Mouse (Mus musculus): ENCODE measurements around the gene 1110017D15Rik.

The 1110017D15Rik gene

DNA sequence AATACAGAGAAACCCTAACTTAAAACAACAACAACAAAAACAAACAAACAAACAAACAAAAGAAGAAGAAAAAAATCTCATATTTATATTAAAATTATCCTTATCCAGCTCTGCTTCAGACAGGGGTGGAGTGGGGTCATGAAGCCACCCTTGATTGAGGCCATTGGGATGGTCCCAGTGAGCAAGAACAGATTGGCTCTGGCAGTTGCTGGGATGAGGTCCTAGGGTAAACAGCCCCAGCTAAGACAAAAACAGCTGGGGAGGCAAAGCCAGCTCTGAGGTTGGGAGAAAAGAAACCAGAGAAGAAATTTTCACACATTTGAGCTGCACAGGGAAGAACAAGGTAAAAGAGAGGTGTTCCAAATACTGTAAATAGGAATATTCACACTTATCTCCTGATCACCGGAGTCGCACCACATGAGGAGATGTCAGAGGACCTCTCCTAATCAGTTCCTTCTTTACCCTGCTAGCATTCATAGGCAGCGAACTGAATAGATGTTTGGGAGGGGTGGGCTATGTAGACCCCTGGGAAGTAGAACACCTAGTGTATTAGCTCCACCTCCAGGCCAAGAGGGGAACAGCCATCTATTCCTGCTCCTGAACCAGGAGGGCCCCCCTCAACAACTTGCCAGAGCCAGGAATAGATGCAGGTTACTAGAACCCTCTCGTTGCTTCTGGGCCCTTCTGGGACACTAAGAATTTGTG is 38.2 kb downstream of the 1110017D15Rik start:
- DNase-seq, result no peak

DNA sequence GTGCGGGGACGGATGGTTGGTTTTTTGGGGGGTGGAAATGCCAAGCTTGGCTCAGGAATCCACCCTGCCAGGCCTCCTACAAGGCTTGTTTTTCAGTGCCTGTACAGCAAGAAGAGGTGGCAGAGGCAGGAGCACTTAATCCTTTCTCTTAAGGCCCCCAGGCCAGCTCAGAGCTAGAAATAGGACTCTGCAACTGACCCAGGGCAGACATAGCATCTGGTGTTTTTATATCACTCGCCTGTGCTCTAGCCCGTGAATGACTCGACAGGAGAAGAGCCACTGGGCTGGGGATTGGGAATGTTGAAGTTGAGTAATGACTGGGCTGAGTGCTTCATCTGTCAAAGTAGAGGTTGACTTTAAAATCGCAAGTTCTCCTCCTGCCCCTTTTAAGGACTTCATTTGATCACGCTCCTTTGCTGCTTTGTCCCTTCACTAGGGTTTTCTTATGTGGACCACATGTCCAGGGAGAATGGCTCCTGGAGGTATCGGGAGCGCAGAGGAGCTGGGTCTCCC is 39.4 kb downstream of the 1110017D15Rik start:
- no peak for DNase-seq

DNA sequence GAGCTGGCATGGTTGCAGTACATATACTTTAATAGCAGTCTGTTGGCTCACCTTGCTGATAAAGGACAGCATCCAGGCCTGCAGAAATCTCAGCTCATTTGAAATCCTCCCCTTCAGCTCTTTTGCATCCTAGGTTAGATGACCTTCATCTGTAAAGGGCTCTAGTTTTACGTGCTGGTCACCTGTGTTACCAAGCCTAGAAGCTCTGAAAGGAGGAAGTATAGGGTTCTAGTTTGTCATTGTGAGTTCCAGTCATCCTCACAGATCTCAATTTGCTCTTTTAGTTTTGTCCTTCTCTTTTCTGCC is 45.8 kb downstream of the 1110017D15Rik start:
- DNase-seq, result no peak

DNA sequence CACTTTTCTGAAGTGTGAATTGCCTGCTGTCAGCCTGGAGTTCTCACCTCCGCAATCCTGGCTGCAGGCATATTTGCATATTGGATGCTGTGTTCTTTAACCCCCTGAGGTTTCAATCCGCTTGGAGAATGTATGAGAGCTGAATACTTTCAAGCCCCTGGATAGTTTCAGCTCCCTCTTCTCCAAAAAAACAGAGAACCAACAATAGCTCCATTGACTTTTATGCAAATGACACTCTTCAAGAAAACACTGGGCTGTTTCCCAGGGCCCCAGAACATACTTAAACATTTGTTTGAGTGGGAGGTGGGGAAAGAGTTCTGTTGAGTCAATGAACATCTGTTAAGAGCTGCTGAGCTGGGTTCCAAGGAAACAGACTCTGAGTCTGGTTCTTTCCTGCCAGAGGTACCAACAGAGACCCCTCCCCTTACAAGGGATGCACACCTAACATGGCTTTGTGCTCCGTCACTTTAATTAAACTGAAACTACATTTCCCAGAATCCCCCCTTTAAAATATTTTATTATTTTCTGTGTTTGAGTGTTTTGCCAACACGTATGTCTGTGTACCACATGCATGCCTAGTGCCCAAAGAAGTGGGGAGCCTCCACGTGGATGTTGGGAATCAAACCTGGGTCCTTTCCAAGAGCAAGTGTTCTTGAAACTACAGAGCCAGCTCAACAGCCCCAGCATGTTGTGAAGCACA is 46.3 kb downstream of the 1110017D15Rik start:
- DNase-seq, result no peak

DNA sequence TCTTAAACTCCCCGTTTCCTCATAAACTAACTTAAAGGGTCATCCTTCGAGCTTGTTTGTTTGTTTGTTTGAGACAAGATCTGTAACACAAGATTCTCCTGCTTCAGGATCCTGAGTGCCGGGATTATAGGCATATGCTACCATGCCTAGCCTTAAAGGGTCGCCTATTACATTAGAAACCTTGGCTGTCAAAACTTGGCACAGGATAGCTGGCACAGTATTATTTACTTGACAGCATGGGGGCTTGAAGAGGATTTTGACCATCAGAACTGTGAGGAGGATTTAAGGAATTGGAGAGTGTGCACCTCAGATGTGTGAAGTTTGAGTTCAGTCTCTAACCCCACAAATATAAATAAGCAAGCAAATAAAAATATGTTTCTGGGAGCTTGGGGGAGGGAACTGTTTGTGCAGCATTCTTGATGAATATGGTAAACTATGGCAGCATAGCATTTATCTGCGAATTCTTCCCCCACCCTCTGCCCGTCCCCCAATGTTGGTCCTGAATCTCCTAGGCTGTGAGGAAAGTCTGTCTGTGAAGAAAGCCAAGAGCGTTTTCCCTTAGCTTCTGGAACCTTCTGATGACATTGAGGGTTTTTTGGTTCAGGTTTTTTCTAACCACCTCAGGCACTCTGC is 47.0 kb downstream of the 1110017D15Rik start:
- no peak for DNase-seq

DNA sequence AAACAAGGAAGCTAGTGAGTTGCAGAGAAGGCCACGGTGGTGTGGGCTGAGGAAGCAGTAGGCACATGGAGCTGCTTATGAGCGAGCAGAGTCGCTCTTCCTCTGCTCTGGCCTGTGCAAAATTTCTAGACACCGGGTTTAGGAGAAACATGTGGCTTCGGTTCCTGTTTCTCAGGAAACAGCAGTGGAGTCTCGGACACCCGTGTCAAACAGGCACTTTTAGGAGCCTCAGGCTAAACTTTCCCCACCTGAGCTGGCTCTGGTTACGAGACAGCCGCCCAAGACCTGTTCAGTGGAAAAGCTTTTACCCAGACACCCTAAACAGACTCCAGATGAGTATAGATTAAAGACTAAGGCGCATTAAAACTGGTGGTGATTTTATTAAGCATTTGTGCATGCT is 47.9 kb downstream of the 1110017D15Rik start:
- no peak for DNase-seq

DNA sequence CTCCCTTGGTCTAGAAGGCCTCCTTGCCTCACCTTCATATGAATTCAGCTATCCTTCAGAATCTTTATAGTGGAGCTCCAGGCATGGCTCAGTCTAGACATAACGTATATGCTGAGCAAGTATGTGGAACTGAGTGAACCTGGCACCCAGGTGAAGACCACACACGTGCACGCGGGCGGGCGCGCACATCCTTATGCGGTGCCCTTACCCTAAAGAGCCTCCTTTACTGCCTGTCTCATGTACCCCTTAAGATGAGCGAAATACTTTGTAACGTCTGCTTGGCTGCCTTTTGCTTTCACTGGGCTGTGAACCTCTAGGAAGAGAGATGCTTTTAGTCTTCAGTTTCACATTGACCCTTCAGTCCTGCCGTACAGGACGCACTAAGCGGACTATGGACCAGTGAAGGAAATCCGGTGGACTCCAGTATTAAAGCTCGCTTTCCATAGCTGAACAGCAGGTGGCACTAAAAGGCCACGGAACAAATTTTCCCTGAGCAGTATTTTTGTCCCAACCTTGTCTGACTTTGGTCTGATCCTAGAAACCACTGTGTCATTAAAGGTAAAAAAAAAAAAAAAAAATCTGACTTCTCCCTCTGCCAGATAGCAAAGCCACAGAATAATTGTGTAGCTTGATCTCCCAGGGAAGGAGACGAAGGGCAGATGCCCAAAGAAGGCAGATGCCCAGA is 48.6 kb downstream of the 1110017D15Rik start:
- DNase-seq, result peak; percentile 43

DNA sequence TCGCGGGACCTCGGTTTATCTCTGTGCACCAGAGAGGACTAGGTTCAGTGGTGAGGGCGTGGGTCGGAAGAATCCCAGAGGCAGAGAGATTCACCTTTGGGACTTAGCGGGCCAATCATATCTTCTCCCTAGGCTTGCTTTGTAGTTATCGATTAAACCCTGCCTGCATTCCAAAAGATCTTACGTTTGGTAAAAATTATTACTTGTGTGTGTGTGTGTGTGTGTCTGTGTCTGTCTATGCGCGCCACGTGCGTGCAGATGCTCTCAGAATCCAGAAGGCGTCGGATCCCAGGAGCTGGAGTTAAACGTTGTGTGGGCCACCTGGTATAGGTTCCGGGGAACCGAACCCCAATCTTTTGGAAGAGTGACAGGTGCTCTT is 51.9 kb downstream of the 1110017D15Rik start:
- DNase-seq, result no peak

DNA sequence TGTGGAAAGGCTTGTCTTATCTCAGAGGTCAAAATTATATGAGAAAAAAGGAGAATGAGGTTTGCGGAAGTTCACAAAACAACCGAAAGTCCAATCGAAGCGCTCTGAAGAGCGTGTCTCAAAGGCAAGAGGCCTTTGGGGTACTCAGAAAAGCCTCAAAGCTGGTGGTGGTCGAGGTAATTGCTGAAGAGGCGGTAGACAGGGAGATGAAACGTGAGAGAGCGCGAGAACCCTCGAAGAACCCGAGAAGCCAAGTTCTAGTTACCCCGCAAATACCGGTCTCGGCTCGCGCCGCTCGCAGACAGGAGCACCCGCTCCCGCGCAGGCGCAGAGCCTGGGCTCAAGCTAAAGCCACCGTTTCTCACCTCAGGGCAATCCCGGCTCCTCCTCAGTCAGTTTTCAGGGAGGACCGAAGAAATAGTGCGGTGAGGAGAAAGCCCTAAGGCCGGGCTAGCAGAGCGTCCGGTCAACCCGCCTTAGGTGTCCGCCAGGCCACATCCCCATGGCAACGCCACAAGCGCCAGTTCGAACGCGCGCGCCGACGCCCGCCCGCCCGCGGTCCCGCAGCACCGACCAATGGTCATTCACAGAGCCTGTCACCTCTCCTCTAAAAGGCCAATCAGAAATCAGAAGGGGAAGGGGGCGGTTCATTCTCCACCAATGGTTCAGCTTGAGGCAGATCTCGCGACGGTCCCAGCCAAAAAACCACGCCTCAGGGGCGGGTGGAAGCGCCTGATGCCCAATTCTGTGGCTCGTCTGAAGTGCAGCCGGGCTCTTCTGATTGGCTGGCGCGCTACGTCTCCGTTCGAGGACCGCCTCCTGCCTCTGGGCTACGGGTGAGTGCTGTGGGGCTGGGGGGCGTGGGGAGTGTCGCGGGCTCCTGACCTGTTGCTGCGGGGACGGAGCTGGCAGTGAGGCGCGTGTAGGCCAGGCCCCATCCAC is 52.5 kb downstream of the 1110017D15Rik start, which contains the start of the genes Kif24 and Nudt2:
Gene Kif24, minus strand, starts transcription at position 543 of the 942 bp plus-strand sequence.
Gene Nudt2, plus strand, starts transcription at position 807 of the 942 bp plus-strand sequence.
- DNase-seq, result peak; percentile 98

DNA sequence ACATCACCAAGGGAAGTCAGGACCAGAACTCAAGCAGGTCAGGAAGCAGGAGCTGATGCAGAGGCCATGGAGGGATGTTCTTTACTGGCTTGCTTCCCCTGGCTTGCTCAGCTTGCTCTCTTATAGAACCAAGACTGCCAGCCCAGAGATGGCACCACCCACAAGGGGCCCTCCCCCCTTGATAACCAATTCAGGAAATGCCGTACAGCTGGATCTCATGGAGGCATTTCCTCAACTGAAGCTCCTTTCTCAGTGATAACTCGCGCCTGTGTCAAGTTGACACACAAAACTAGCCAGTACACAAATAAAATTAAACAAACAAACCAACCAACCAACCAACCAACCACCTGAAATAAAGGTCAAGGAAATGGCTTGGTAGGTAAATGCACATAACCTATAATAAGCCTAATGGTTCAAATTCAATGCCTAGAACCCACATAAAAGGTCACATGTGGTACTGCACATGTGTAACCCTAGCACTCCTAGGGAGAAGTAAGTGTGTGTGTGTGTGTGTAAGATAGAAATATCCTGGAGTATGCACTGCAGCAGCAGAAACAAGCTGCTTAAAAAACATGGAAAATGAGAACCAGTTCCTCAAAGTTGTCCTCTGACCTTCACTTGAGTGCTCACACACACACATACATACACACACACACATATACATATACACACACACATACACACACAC is 53.9 kb downstream of the 1110017D15Rik start:
- DNase-seq, result peak; percentile 55

DNA sequence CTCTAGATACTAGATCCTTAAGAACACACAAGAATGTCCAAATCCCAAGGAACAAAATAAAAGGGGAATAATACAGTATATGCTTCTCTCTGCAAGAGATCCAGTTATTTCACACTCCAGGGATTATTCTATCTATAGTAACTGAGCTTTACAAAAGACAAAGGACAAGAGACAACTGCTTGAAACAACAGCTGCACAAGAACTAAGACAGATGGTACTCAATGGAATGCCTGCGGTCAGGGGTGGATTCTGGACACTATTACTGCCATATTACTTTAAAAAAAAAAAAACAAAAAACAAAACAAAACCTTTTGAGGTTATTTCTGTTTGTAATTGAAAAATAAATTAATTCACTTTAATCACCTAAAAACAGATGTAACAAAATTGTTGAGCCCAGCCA is 56.4 kb downstream of the 1110017D15Rik start:
- no peak for DNase-seq

All from liver (tissue).